Mouse (Mus musculus): Measurements from ENCODE around the gene Pde4b.

- TF ChIP-seq CHD2 (IDR thresholded peaks at IDR 0.05; ENCODE audit: low read depth, low read length) (no peak), ZNF384 (IDR thresholded peaks at IDR 0.05; ENCODE audit: low read depth, low read length) (no peak)
Observed at GRCm38 (mm10) chr4:102440119-102440481, 352.8 kb downstream of the Pde4b start.
